Mouse (Mus musculus): ENCODE results near the gene Cfap97d1.

GRCm38 (mm10) chr11:102025354-102025753 is 41.3 kb downstream of the Cfap97d1 start:
- no peak for TF ChIP-seq EP300 (IDR thresholded peaks at IDR 0.05; ENCODE audit: low read depth)
- TF ChIP-seq CTCF (IDR thresholded peaks at IDR 0.05; ENCODE audit: low read depth), result no peak

All from liver, postnatal 0 days (tissue).